Mouse (Mus musculus): Measurements from ENCODE around the gene Cntnap1. TPM values are rescaled to one million over a fixed set of nuclear protein-coding genes. Genes with fewer than 3 reads are reported as not detected.
"Not testable (repeated sequence)": the region's sequence is repeated elsewhere in the genome, so short reads cannot be mapped to it uniquely, and the experiment has no call there.

Cntnap1 gene
- polyA plus RNA-seq, 1 experiment from 2014 or later = 2.3 TPM

- peak; percentile 93 for DNase-seq
- peak within 1 kb of the TSS; percentile 77 for H3K9ac ChIP-seq (replicated peaks; ENCODE audit: low read length)
- peaks cover 15% of the 10 kb centered on the region for H3K4me1 ChIP-seq (ENCODE audit: control insufficient read depth, insufficient read depth, low read length)
- H3K4me3 ChIP-seq (replicated peaks; ENCODE audit: low read depth, low read length) = peak within 1 kb of the TSS; percentile 40
- peak within 1 kb of the TSS; percentile 76 for H3K4me2 ChIP-seq (ENCODE audit: low read length)
- WGBS = 1% methylated on average over 36 of the region's 36 CpGs
- peak within 1 kb of the TSS; percentile 93 for H3K27ac ChIP-seq (replicated peaks; ENCODE audit: low read depth, low read length)
- H3K36me3 ChIP-seq (ENCODE audit: control insufficient read depth, insufficient read depth, low read length) = no peaks in the 10 kb centered on the region
- no peaks in the 10 kb centered on the region for H3K9me3 ChIP-seq (ENCODE audit: control insufficient read depth, low read length)
- H3K27me3 ChIP-seq (ENCODE audit: control insufficient read depth, insufficient read depth, low read length) = no peaks in the 10 kb centered on the region; the same call in 1 of the 2 replicates
- ATAC-seq (ENCODE audit: low FRiP score, low TSS enrichment) = peak; percentile 72
These were observed 14.5 kb upstream of the Cntnap1 start, which contains the start of gene Tubg2 for GRCm38 (mm10) chr11:101155728-101156371. Gene Tubg2, plus strand, starts transcription at chr11:101155907.

DNA sequence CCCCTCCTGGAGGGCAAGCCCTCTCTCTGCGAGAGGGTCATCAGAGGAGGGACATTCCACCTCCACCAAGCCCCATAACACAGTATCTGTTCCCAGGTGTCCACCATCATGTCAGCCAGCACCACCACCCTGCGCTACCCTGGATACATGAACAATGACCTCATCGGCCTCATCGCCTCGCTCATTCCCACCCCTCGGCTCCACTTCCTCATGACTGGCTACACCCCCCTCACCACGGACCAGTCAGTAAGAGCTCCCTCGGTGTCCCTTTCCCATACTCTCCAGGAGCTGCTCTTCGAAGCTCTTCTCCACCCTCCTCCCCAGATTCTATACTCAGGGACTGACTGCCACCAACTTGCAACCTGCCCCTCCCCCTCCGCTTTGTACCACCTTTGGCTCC, 10.2 kb upstream of the Cntnap1 start:
- not testable (repeated sequence) for DNase-seq; H3K4me3 ChIP-seq (replicated peaks; ENCODE audit: low read depth, low read length); H3K27ac ChIP-seq (replicated peaks; ENCODE audit: low read depth, low read length); H3K9me3 ChIP-seq (ENCODE audit: control insufficient read depth, low read length); H3K9ac ChIP-seq (replicated peaks; ENCODE audit: low read length); H3K4me2 ChIP-seq (ENCODE audit: low read length); ATAC-seq (ENCODE audit: low FRiP score, low TSS enrichment)
- peaks cover 29% of the 10 kb centered on the region for H3K36me3 ChIP-seq (ENCODE audit: control insufficient read depth, insufficient read depth, low read length)
- H3K27me3 ChIP-seq (ENCODE audit: control insufficient read depth, insufficient read depth, low read length) = peaks cover 28% of the 10 kb centered on the region
- WGBS = 89% methylated on average over 8 of the region's 10 CpGs
- H3K4me1 ChIP-seq (ENCODE audit: control insufficient read depth, insufficient read depth, low read length) = peaks cover 21% of the 10 kb centered on the region

DNA sequence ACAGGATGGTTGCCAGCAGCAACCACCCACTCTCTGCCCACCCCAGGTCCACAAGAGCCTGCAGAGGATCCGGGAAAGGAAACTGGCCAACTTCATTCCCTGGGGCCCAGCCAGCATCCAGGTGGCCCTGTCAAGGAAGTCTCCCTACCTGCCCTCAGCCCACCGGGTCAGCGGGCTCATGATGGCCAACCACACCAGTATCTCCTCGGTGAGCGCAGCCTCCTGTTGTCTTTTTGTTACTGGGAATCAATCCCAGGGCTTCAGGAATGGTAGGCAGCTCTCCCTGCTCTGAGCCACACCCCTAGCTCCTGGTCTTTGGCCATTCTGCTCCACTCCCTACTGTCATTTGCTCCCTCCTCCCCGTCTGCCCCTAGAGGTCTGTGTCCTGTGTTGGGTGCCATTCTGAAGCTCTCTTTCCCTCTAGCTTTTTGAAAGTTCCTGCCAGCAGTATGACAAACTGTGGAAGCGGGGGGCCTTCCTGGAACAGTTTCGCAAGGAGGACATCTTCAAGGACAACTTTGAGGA, 9.3 kb upstream of the Cntnap1 start:
- not testable (repeated sequence) for DNase-seq; H3K4me2 ChIP-seq (ENCODE audit: low read length); H3K27ac ChIP-seq (replicated peaks; ENCODE audit: low read depth, low read length); H3K4me3 ChIP-seq (replicated peaks; ENCODE audit: low read depth, low read length); H3K9ac ChIP-seq (replicated peaks; ENCODE audit: low read length); H3K9me3 ChIP-seq (ENCODE audit: control insufficient read depth, low read length); ATAC-seq (ENCODE audit: low FRiP score, low TSS enrichment)
- H3K27me3 ChIP-seq (ENCODE audit: control insufficient read depth, insufficient read depth, low read length) = peaks cover 37% of the 10 kb centered on the region
- peaks cover 13% of the 10 kb centered on the region for H3K4me1 ChIP-seq (ENCODE audit: control insufficient read depth, insufficient read depth, low read length)
- 85% methylated on average over 6 of the region's 8 CpGs for WGBS
- H3K36me3 ChIP-seq (ENCODE audit: control insufficient read depth, insufficient read depth, low read length) = peaks cover 36% of the 10 kb centered on the region

DNA sequence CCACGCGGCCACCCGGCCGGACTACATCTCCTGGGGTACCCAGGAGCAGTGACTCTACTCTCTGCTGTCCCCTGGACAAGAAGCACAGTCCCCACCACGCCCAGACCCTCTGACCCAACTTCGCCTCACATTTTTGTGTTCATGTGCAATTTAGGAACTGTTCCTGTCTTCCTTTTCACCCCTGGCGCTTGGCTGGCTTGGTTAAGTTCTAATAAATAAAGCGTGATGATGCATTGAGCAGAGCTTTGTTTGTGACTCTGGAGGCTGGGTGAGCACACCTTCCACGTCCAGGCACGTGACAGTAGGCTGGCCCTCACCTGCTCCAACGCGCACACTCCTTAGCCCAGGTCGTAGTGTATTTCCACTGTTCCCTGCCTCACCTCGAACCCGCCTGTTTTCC, 8.8 kb upstream of the Cntnap1 start:
- Histone ChIP-seq H3K9me3 (ENCODE audit: control insufficient read depth, low read length) (no peaks in the 10 kb centered on the region), H3K27ac (replicated peaks; ENCODE audit: low read depth, low read length) (no peak overlapping the region), H3K9ac (replicated peaks; ENCODE audit: low read length) (no peak overlapping the region), H3K36me3 (ENCODE audit: control insufficient read depth, insufficient read depth, low read length) (peaks cover 41% of the 10 kb centered on the region), H3K27me3 (ENCODE audit: control insufficient read depth, insufficient read depth, low read length) (peaks cover 42% of the 10 kb centered on the region), H3K4me3 (replicated peaks; ENCODE audit: low read depth, low read length) (no peak overlapping the region), H3K4me1 (ENCODE audit: control insufficient read depth, insufficient read depth, low read length) (peaks cover 8% of the 10 kb centered on the region; the same call in 1 of the 2 replicates), H3K4me2 (ENCODE audit: low read length) (no peak overlapping the region)
- 89% methylated on average over 15 of the region's 15 CpGs for WGBS
- no peak for DNase-seq
- no peak for ATAC-seq (ENCODE audit: low FRiP score, low TSS enrichment)

- 57% methylated on average over 5 of the region's 5 CpGs for WGBS
- Histone ChIP-seq H3K4me3 (replicated peaks; ENCODE audit: low read depth, low read length) (no peak overlapping the region), H3K4me1 (ENCODE audit: control insufficient read depth, insufficient read depth, low read length) (peaks cover 6% of the 10 kb centered on the region; the same call in 1 of the 2 replicates), H3K9ac (replicated peaks; ENCODE audit: low read length) (no peak overlapping the region), H3K36me3 (ENCODE audit: control insufficient read depth, insufficient read depth, low read length) (peaks cover 45% of the 10 kb centered on the region), H3K27ac (replicated peaks; ENCODE audit: low read depth, low read length) (no peak overlapping the region), H3K27me3 (ENCODE audit: control insufficient read depth, insufficient read depth, low read length) (peaks cover 50% of the 10 kb centered on the region), H3K9me3 (ENCODE audit: control insufficient read depth, low read length) (no peaks in the 10 kb centered on the region), H3K4me2 (ENCODE audit: low read length) (no peak overlapping the region)
- ATAC-seq (ENCODE audit: low FRiP score, low TSS enrichment) (no peak), DNase-seq (no peak)
These were observed 8.0 kb upstream of the Cntnap1 start for GRCm38 (mm10) chr11:101162301-101162700.

GRCm38 (mm10) chr11:101162772-101163171, 7.6 kb upstream of the Cntnap1 start:
- no peak for DNase-seq
- peaks cover 49% of the 10 kb centered on the region for H3K36me3 ChIP-seq (ENCODE audit: control insufficient read depth, insufficient read depth, low read length)
- WGBS = 48% methylated on average over 5 of the region's 5 CpGs
- no peak overlapping the region for H3K9ac ChIP-seq (replicated peaks; ENCODE audit: low read length)
- H3K4me2 ChIP-seq (ENCODE audit: low read length) = no peak overlapping the region
- no peaks in the 10 kb centered on the region for H3K9me3 ChIP-seq (ENCODE audit: control insufficient read depth, low read length)
- no peak overlapping the region for H3K27ac ChIP-seq (replicated peaks; ENCODE audit: low read depth, low read length)
- ATAC-seq (ENCODE audit: low FRiP score, low TSS enrichment) = no peak
- peaks cover 6% of the 10 kb centered on the region; the same call in 1 of the 2 replicates for H3K4me1 ChIP-seq (ENCODE audit: control insufficient read depth, insufficient read depth, low read length)
- no peak overlapping the region for H3K4me3 ChIP-seq (replicated peaks; ENCODE audit: low read depth, low read length)
- peaks cover 55% of the 10 kb centered on the region for H3K27me3 ChIP-seq (ENCODE audit: control insufficient read depth, insufficient read depth, low read length)

- Histone ChIP-seq H3K9ac (replicated peaks; ENCODE audit: low read length) (no peak overlapping the region; the same call in 1 of the 2 replicates), H3K4me1 (ENCODE audit: control insufficient read depth, insufficient read depth, low read length) (peaks cover 6% of the 10 kb centered on the region; the same call in 1 of the 2 replicates), H3K27ac (replicated peaks; ENCODE audit: low read depth, low read length) (no peak overlapping the region), H3K27me3 (ENCODE audit: control insufficient read depth, insufficient read depth, low read length) (peaks cover 64% of the 10 kb centered on the region), H3K9me3 (ENCODE audit: control insufficient read depth, low read length) (no peaks in the 10 kb centered on the region), H3K4me2 (ENCODE audit: low read length) (peak overlapping the region; percentile 41), H3K4me3 (replicated peaks; ENCODE audit: low read depth, low read length) (peak overlapping the region; percentile 24), H3K36me3 (ENCODE audit: control insufficient read depth, insufficient read depth, low read length) (peaks cover 51% of the 10 kb centered on the region)
- no peak for DNase-seq
- 8% methylated on average over 49 of the region's 49 CpGs for WGBS
- ATAC-seq (ENCODE audit: low FRiP score, low TSS enrichment) = no peak
These were observed 6.6 kb upstream of the Cntnap1 start for GRCm38 (mm10) chr11:101163476-101164350.

GRCm38 (mm10) chr11:101164351-101164665, 6.0 kb upstream of the Cntnap1 start:
- WGBS = 4% methylated on average over 21 of the region's 21 CpGs
- peaks cover 51% of the 10 kb centered on the region for H3K36me3 ChIP-seq (ENCODE audit: control insufficient read depth, insufficient read depth, low read length)

More at GRCm38 (mm10) chr11:101164351-101164665, 6.0 kb upstream of the Cntnap1 start:
- ATAC-seq (ENCODE audit: low FRiP score, low TSS enrichment) = no peak
- H3K27ac ChIP-seq (replicated peaks; ENCODE audit: low read depth, low read length) = no peak overlapping the region
- peaks cover 9% of the 10 kb centered on the region for H3K4me1 ChIP-seq (ENCODE audit: control insufficient read depth, insufficient read depth, low read length)
- no peak for DNase-seq
- peaks cover 70% of the 10 kb centered on the region for H3K27me3 ChIP-seq (ENCODE audit: control insufficient read depth, insufficient read depth, low read length)
- H3K4me3 ChIP-seq (replicated peaks; ENCODE audit: low read depth, low read length) = peak overlapping the region; percentile 24
- H3K4me2 ChIP-seq (ENCODE audit: low read length) = peak overlapping the region; percentile 41
- no peaks in the 10 kb centered on the region for H3K9me3 ChIP-seq (ENCODE audit: control insufficient read depth, low read length)
- H3K9ac ChIP-seq (replicated peaks; ENCODE audit: low read length) = no peak overlapping the region; the same call in 1 of the 2 replicates
